Mouse (Mus musculus): ENCODE data around the gene Smlr1. TPM values are rescaled to one million over a fixed set of nuclear protein-coding genes. Genes with fewer than 3 reads are reported as not detected.

The Smlr1 gene
- polyA plus RNA-seq (2016; fragmentation: Nextera tagmentation; extraction: Ambion mirVana) = not detected in 2 replicates

GRCm38 (mm10) chr10:25535891-25536331 lies at the start of gene Smlr1:
Smlr1 (minus strand) TSS chr10:25536267.
- H3K27me3 ChIP-seq (replicated peaks; ENCODE audit: low read depth, poor library complexity, severe bottlenecking) = no peaks in the 10 kb centered on the region
- no peak within 1 kb of the TSS for H3K27ac ChIP-seq (replicated peaks)
- H3K36me3 ChIP-seq (replicated peaks) = no peaks in the 10 kb centered on the region
- no peaks in the 10 kb centered on the region for H3K9me3 ChIP-seq
- H3K4me3 ChIP-seq = no peak within 1 kb of the TSS
- peaks cover 2% of the 10 kb centered on the region; the same call in 1 of the 2 replicates for H3K4me1 ChIP-seq
- DNase-seq (ENCODE audit: low spot score) = no peak
- WGBS = 93% methylated on average over 10 of the region's 10 CpGs

GRCm38 (mm10) chr10:25584899-25585298 lies 48.8 kb upstream of the Smlr1 start:
- no peak for DNase-seq (ENCODE audit: low spot score)
- 91% methylated on average over 6 of the region's 6 CpGs for WGBS

GRCm38 (mm10) chr10:25580066-25580465 lies 44.0 kb upstream of the Smlr1 start:
- Histone ChIP-seq H3K9me3 (no peaks in the 10 kb centered on the region), H3K4me3 (no peak overlapping the region), H3K27me3 (replicated peaks; ENCODE audit: low read depth, poor library complexity, severe bottlenecking) (no peaks in the 10 kb centered on the region), H3K27ac (replicated peaks) (no peak overlapping the region), H3K36me3 (replicated peaks) (no peaks in the 10 kb centered on the region), H3K4me1 (no peaks in the 10 kb centered on the region)
- DNase-seq (ENCODE audit: low spot score) = no peak
- 69% methylated on average over 2 of the region's 2 CpGs for WGBS

More at GRCm38 (mm10) chr10:25584899-25585298, 48.8 kb upstream of the Smlr1 start:
- Histone ChIP-seq H3K9me3 (no peaks in the 10 kb centered on the region), H3K27ac (replicated peaks) (no peak overlapping the region), H3K27me3 (replicated peaks; ENCODE audit: low read depth, poor library complexity, severe bottlenecking) (no peaks in the 10 kb centered on the region), H3K4me3 (no peak overlapping the region), H3K36me3 (replicated peaks) (no peaks in the 10 kb centered on the region), H3K4me1 (no peaks in the 10 kb centered on the region)

- Histone ChIP-seq H3K27ac (replicated peaks) (no peak overlapping the region; the same call in 1 of the 2 replicates), H3K36me3 (replicated peaks) (no peaks in the 10 kb centered on the region), H3K27me3 (replicated peaks; ENCODE audit: low read depth, poor library complexity, severe bottlenecking) (no peaks in the 10 kb centered on the region), H3K9me3 (no peaks in the 10 kb centered on the region), H3K4me3 (no peak overlapping the region), H3K4me1 (peaks cover 6% of the 10 kb centered on the region)
- 51% methylated on average over 9 of the region's 9 CpGs for WGBS
- DNase-seq (ENCODE audit: low spot score) = no peak
These were observed 35.5 kb upstream of the Smlr1 start for GRCm38 (mm10) chr10:25571319-25572240.

- no peak overlapping the region for H3K27ac ChIP-seq (replicated peaks)
- H3K36me3 ChIP-seq (replicated peaks) = no peaks in the 10 kb centered on the region
- no peak for DNase-seq (ENCODE audit: low spot score)
- WGBS = 83% methylated on average over 4 of the region's 4 CpGs
- no peaks in the 10 kb centered on the region for H3K4me1 ChIP-seq
- H3K9me3 ChIP-seq = no peaks in the 10 kb centered on the region
- no peaks in the 10 kb centered on the region for H3K27me3 ChIP-seq (replicated peaks; ENCODE audit: low read depth, poor library complexity, severe bottlenecking)
- no peak overlapping the region for H3K4me3 ChIP-seq
These were observed 16.9 kb upstream of the Smlr1 start for GRCm38 (mm10) chr10:25552936-25553335.

- Histone ChIP-seq H3K9me3 (no peaks in the 10 kb centered on the region), H3K4me3 (no peak overlapping the region), H3K27me3 (replicated peaks; ENCODE audit: low read depth, poor library complexity, severe bottlenecking) (no peaks in the 10 kb centered on the region), H3K36me3 (replicated peaks) (no peaks in the 10 kb centered on the region), H3K27ac (replicated peaks) (no peak overlapping the region), H3K4me1 (no peaks in the 10 kb centered on the region; the same call in 1 of the 2 replicates)
- DNase-seq (ENCODE audit: low spot score) = no peak
- 98% methylated on average over 3 of the region's 3 CpGs for WGBS
These were observed 5.0 kb upstream of the Smlr1 start for GRCm38 (mm10) chr10:25541097-25541496.

- Histone ChIP-seq H3K36me3 (replicated peaks) (no peaks in the 10 kb centered on the region), H3K4me1 (no peaks in the 10 kb centered on the region; the same call in 1 of the 2 replicates), H3K27me3 (replicated peaks; ENCODE audit: low read depth, poor library complexity, severe bottlenecking) (no peaks in the 10 kb centered on the region), H3K27ac (replicated peaks) (no peak overlapping the region), H3K9me3 (no peaks in the 10 kb centered on the region), H3K4me3 (no peak overlapping the region)
- no peak for DNase-seq (ENCODE audit: low spot score)
- WGBS = 67% methylated on average over 6 of the region's 6 CpGs
These were observed 3.7 kb upstream of the Smlr1 start for GRCm38 (mm10) chr10:25539771-25540168.

GRCm38 (mm10) chr10:25539146-25539770 lies 3.2 kb upstream of the Smlr1 start:
- H3K4me3 ChIP-seq = no peak overlapping the region
- no peak for DNase-seq (ENCODE audit: low spot score)
- H3K27ac ChIP-seq (replicated peaks) = no peak overlapping the region
- H3K27me3 ChIP-seq (replicated peaks; ENCODE audit: low read depth, poor library complexity, severe bottlenecking) = no peaks in the 10 kb centered on the region
- no peaks in the 10 kb centered on the region; the same call in 1 of the 2 replicates for H3K4me1 ChIP-seq
- H3K9me3 ChIP-seq = no peaks in the 10 kb centered on the region
- no peaks in the 10 kb centered on the region for H3K36me3 ChIP-seq (replicated peaks)
- 78% methylated on average over 4 of the region's 4 CpGs for WGBS

- Histone ChIP-seq H3K4me3 (no peak overlapping the region), H3K27me3 (replicated peaks; ENCODE audit: low read depth, poor library complexity, severe bottlenecking) (no peaks in the 10 kb centered on the region), H3K27ac (replicated peaks) (no peak overlapping the region), H3K36me3 (replicated peaks) (no peaks in the 10 kb centered on the region), H3K9me3 (no peaks in the 10 kb centered on the region), H3K4me1 (peaks cover 2% of the 10 kb centered on the region; the same call in 1 of the 2 replicates)
- WGBS = 83% methylated on average over 1 of the region's 1 CpGs
- no peak for DNase-seq (ENCODE audit: low spot score)
These were observed 2.7 kb upstream of the Smlr1 start for GRCm38 (mm10) chr10:25538738-25539137.

- Histone ChIP-seq H3K27ac (replicated peaks) (no peak overlapping the region), H3K9me3 (no peaks in the 10 kb centered on the region), H3K4me1 (peaks cover 2% of the 10 kb centered on the region; the same call in 1 of the 2 replicates), H3K4me3 (no peak overlapping the region), H3K27me3 (replicated peaks; ENCODE audit: low read depth, poor library complexity, severe bottlenecking) (no peaks in the 10 kb centered on the region), H3K36me3 (replicated peaks) (no peaks in the 10 kb centered on the region)
- no peak for DNase-seq (ENCODE audit: low spot score)
- 93% methylated on average over 6 of the region's 6 CpGs for WGBS
These were observed 554 bp upstream of the Smlr1 start for GRCm38 (mm10) chr10:25536621-25537020.

GRCm38 (mm10) chr10:25534467-25534866 lies 1.6 kb downstream of the Smlr1 start:
- Histone ChIP-seq H3K4me3 (no peak overlapping the region), H3K4me1 (peaks cover 2% of the 10 kb centered on the region; the same call in 1 of the 2 replicates), H3K9me3 (no peaks in the 10 kb centered on the region), H3K27ac (replicated peaks) (no peak overlapping the region), H3K36me3 (replicated peaks) (no peaks in the 10 kb centered on the region), H3K27me3 (replicated peaks; ENCODE audit: low read depth, poor library complexity, severe bottlenecking) (no peaks in the 10 kb centered on the region)
- no peak for DNase-seq (ENCODE audit: low spot score)
- 90% methylated on average over 5 of the region's 5 CpGs for WGBS

GRCm38 (mm10) chr10:25533513-25534246 lies 2.4 kb downstream of the Smlr1 start:
- WGBS = 80% methylated on average over 9 of the region's 9 CpGs
- H3K36me3 ChIP-seq (replicated peaks) = no peaks in the 10 kb centered on the region
- DNase-seq (ENCODE audit: low spot score) = peak; percentile 18

More at GRCm38 (mm10) chr10:25533513-25534246, 2.4 kb downstream of the Smlr1 start:
- H3K27ac ChIP-seq (replicated peaks) = no peak overlapping the region
- no peaks in the 10 kb centered on the region for H3K27me3 ChIP-seq (replicated peaks; ENCODE audit: low read depth, poor library complexity, severe bottlenecking)
- no peaks in the 10 kb centered on the region for H3K9me3 ChIP-seq
- H3K4me3 ChIP-seq = no peak overlapping the region
- 0 out of 2 replicates have a peak, but pooled peaks cover 2% of the 10 kb centered on the region for H3K4me1 ChIP-seq
